Mouse (Mus musculus) inflammation-experienced regulatory T-cells, adult 6 months (primary cell): ENCODE results near the gene Gm40193. TPM values are rescaled to one million over a fixed set of nuclear protein-coding genes. Genes with fewer than 3 reads are reported as not detected.
"Not testable (repeated sequence)": the region's sequence is repeated elsewhere in the genome, so short reads cannot be mapped to it uniquely, and the experiment has no call there.

ENCODE experiments used
- ATAC-seq: one replicate; pipeline ENCODE4 v1.8.0; 2017
- polyA plus RNA-seq, 3 experiments: library from polyadenylated mRNA; unstranded; fragments of 100-300 nt; shearing (Covaris generic); gene quantifications; one replicate each; pipeline ENCODE4 v1.2.1; 2017

Gm40193 gene
- polyA plus RNA-seq, result not detected

- no peak for ATAC-seq
Measured at GRCm38 (mm10) chr11:70532839-70533238, at the start of gene Gm40193. TSS of gene Gm40193 (minus strand) at chr11:70532939.

GRCm38 (mm10) chr11:70582196-70582595 is 49.5 kb upstream of the Gm40193 start:
- no peak for ATAC-seq

GRCm38 (mm10) chr11:70580921-70581320 is 48.2 kb upstream of the Gm40193 start:
- ATAC-seq, result peak; percentile 88

GRCm38 (mm10) chr11:70580358-70580720 is 47.6 kb upstream of the Gm40193 start:
- ATAC-seq, result peak; percentile 7

GRCm38 (mm10) chr11:70579710-70580357 is 47.1 kb upstream of the Gm40193 start:
- ATAC-seq, result peak; percentile 54

- ATAC-seq, result no peak
Measured at GRCm38 (mm10) chr11:70578962-70579361, 46.2 kb upstream of the Gm40193 start.

GRCm38 (mm10) chr11:70577201-70577600 is 44.5 kb upstream of the Gm40193 start:
- ATAC-seq, result no peak

- ATAC-seq, result no peak
Measured at GRCm38 (mm10) chr11:70573872-70574271, 41.1 kb upstream of the Gm40193 start.

- no peak for ATAC-seq
Measured at GRCm38 (mm10) chr11:70572348-70572902, 39.7 kb upstream of the Gm40193 start.

- no peak for ATAC-seq
Measured at GRCm38 (mm10) chr11:70571641-70572040, 38.9 kb upstream of the Gm40193 start.

- not testable (repeated sequence) for ATAC-seq
Measured at GRCm38 (mm10) chr11:70570614-70571013, 37.9 kb upstream of the Gm40193 start.

- no peak for ATAC-seq
Measured at GRCm38 (mm10) chr11:70566586-70566985, 33.8 kb upstream of the Gm40193 start.

- ATAC-seq, result no peak
Measured at GRCm38 (mm10) chr11:70564276-70564873, 31.6 kb upstream of the Gm40193 start.

- ATAC-seq, result peak; percentile 54
Measured at GRCm38 (mm10) chr11:70563470-70564275, 30.9 kb upstream of the Gm40193 start.

GRCm38 (mm10) chr11:70562995-70563469 is 30.3 kb upstream of the Gm40193 start:
- ATAC-seq, result no peak

GRCm38 (mm10) chr11:70562287-70562994 is 29.7 kb upstream of the Gm40193 start, which contains the start of gene Mink1:
TSS of gene Mink1 (plus strand) at chr11:70562881.
- peak; percentile 66 for ATAC-seq

GRCm38 (mm10) chr11:70561937-70562286 is 29.2 kb upstream of the Gm40193 start:
- no peak for ATAC-seq

- no peak for ATAC-seq
Measured at GRCm38 (mm10) chr11:70557545-70557944, 24.8 kb upstream of the Gm40193 start.

- no peak for ATAC-seq
Measured at GRCm38 (mm10) chr11:70553940-70554339, 21.2 kb upstream of the Gm40193 start.

GRCm38 (mm10) chr11:70551526-70551925 is 18.8 kb upstream of the Gm40193 start:
- no peak for ATAC-seq

GRCm38 (mm10) chr11:70544496-70544895 is 11.8 kb upstream of the Gm40193 start:
- ATAC-seq, result no peak

GRCm38 (mm10) chr11:70541415-70541814 is 8.7 kb upstream of the Gm40193 start:
- no peak for ATAC-seq

GRCm38 (mm10) chr11:70540928-70541327 is 8.2 kb upstream of the Gm40193 start:
- ATAC-seq, result no peak
